Mouse (Mus musculus) C2C12 (cell line): Measurements from ENCODE around the gene Cep350.
"Not testable (repeated sequence)": the region's sequence is repeated elsewhere in the genome, so short reads cannot be mapped to it uniquely, and the experiment has no call there.

Experiments used
- CTCF ChIP-seq: IDR thresholded peaks from one replicate; pipeline ENCODE4 v1.5.1; 2011; ENCODE audit not compliant: control insufficient read depth, insufficient read depth, insufficient read length
- MAX ChIP-seq: IDR thresholded peaks from one replicate; pipeline ENCODE4 v1.6.1; 2011; ENCODE audit warnings: mild to moderate bottlenecking, control low read depth
- MYOD1 ChIP-seq: IDR thresholded peaks from one replicate; pipeline ENCODE4 v1.6.1; 2011; ENCODE audit warnings: low read depth; ENCODE audit not compliant: control insufficient read depth, insufficient read length
- MYOG ChIP-seq: IDR thresholded peaks from one replicate; pipeline ENCODE4 v1.6.1; 2011; ENCODE audit not compliant: control insufficient read depth, insufficient read length; ENCODE audit errors: extremely low read depth
- USF1 ChIP-seq: IDR thresholded peaks from one replicate; pipeline ENCODE4 v1.6.1; 2011; ENCODE audit warnings: low read depth, mild to moderate bottlenecking, control low read depth, moderate library complexity

GRCm38 (mm10) chr1:155882646-155883231 lies 90.3 kb downstream of the Cep350 start:
- TF ChIP-seq CTCF, MAX, MYOG, MYOD1, USF1: not testable (repeated sequence)
